Mouse (Mus musculus) embryo, embryonic 9.5 days (tissue): ENCODE measurements around the gene Dnah7a.
A peak's percentile ranks its signal among the peaks of the same experiment; 100 is the strongest.
"Not testable (repeated sequence)": the region's sequence is repeated elsewhere in the genome, so short reads cannot be mapped to it uniquely, and the experiment has no call there.

Experiments
- DNase-seq: peaks from one replicate; pipeline ENCODE4 v3.0.0-alpha.2; 2017; ENCODE audit errors: extremely low spot score

The Dnah7a gene

DNA sequence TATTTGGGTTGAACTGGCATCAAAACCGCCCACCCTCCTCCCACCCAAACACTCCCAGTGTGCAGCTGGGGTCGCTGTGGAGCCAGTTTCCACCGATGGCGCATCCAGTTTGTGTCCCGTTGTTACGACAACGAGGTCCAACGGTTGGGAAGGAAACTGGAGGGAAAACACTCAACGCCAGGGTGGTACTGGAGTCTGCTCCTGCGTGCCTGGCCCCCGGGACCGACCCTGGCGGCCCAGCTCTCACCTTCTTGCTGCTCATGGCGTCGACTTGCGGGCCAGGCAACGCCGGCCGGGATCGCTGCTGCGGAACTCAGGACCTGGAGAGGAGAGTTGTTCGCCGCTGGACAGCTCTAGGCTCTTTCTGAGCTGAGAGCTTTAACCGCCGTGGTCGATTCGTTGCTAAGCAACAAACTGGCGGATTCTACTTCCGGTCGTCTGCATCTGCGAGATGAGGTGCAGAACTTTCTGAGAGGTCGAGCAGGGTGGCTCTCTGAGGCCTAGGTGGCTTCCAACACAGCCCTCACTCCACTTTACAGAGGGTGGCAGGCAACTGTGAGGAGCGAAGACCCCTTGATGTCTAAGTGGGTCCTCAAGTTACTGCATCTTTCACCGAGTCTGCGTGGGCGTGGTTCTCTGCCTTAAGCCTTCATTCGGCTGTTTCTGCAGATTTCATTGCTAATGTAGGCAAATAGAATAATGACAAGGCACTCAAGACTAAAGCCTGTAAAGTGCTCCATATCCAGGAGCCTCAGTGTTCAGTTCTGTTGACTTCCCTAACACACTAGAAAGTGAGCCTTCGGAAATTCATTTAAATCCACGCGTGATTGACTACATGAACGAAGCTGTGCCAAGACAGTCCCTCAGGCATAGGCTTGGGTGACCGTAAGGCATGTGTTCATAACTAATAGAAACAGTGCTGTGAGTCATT, at the start of gene Dnah7a:
TSS of gene Dnah7a (minus strand) at position 354 of the 931 bp plus-strand sequence.
- DNase-seq, result peak; percentile 78

- DNase-seq, result not testable (repeated sequence)
These were observed 46.9 kb upstream of the Dnah7a start for GRCm38 (mm10) chr1:53753501-53753900.

DNA sequence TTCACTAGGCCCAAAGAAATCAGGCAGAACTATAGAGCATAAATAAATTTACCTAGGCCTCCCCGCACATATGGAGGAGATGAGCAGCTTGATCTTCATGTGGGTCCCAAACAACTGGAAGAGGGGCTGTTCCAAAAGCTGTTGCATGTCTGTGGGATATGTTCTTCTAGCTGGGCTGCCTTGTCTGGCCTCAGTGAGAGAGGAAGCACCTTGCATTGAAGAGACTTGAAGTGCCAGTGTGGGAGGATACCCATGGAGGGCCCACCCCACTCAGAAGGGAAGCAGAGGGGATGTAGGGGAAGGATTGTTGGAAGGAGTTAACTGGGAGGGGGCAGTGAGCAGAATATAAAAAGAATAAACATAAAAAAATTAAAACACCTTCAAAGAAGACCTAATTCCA, 44.6 kb upstream of the Dnah7a start:
- no peak for DNase-seq

DNA sequence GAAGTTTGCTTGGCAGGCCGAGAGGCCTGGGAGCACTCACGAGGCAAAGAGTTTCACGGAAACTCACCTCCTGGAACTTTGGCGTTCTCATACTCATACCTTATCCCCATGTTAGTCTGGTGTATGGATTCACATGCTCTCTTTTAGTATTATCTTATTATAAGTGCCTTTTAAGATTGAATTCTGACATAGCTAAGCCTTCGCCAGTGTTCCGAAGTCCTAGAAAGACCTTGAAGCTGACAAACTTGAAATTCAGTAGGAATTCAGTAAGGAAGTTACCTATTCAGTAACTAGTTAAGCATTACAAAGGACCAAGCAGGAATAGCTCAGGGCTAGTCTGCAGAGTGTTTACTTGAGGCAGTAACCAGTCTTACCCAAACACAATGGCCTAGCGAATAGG, 44.1 kb upstream of the Dnah7a start:
- not testable (repeated sequence) for DNase-seq

GRCm38 (mm10) chr1:53749881-53750385, 43.3 kb upstream of the Dnah7a start:
- DNase-seq, result not testable (repeated sequence)

DNA sequence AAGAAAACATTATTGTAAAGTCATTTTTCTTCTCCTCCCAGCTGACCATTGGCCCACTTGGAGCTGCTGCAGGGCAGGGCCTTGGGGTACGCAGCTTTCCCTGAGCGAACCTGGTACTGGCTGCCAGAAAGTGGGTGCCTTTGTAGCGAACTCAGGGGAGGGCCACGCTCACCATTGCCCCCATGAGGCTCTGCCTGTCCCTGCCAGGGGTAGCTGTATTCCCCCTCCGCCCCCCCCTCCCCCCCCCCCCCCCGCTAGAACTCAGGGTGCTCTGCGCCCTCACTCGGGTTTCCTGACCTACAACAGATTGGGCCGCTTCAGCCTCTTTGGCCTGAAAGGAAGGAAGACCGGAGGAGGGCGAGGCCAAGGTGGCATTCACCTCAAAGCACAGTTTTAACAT, 42.0 kb upstream of the Dnah7a start:
- DNase-seq, result no peak

DNA sequence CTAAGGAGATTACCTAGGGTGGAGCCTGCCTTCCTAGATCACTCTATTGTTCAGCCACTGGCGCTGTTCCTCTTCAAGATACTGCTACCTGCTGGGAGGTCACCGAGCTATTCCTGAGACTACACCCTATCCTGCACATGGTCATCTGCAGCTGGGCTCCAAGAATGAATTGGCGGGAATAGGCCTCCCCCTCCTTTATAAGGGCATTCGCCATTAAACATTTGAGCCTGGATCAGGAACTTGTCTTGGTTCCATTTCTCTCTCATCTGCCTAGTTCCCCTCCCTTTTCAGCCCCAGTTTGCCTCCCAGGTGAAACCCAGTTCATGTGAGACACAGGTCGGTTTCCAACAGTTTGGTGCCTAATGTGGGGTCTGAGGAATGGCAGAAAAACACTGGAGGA, 39.4 kb upstream of the Dnah7a start:
- DNase-seq, result no peak

GRCm38 (mm10) chr1:53741742-53742458, 35.3 kb upstream of the Dnah7a start:
- no peak for DNase-seq

- no peak for DNase-seq
These were observed 34.3 kb upstream of the Dnah7a start for GRCm38 (mm10) chr1:53740777-53741336.

- DNase-seq, result not testable (repeated sequence)
These were observed 33.6 kb upstream of the Dnah7a start for GRCm38 (mm10) chr1:53740077-53740776.

- no peak for DNase-seq
These were observed 30.0 kb upstream of the Dnah7a start for GRCm38 (mm10) chr1:53736583-53736982.

- DNase-seq, result no peak
These were observed 22.1 kb upstream of the Dnah7a start for GRCm38 (mm10) chr1:53728489-53729225.

GRCm38 (mm10) chr1:53726883-53727282, 20.3 kb upstream of the Dnah7a start:
- no peak for DNase-seq

GRCm38 (mm10) chr1:53721353-53721752, 14.8 kb upstream of the Dnah7a start:
- DNase-seq, result no peak

GRCm38 (mm10) chr1:53720601-53721351, 14.2 kb upstream of the Dnah7a start:
- no peak for DNase-seq

DNA sequence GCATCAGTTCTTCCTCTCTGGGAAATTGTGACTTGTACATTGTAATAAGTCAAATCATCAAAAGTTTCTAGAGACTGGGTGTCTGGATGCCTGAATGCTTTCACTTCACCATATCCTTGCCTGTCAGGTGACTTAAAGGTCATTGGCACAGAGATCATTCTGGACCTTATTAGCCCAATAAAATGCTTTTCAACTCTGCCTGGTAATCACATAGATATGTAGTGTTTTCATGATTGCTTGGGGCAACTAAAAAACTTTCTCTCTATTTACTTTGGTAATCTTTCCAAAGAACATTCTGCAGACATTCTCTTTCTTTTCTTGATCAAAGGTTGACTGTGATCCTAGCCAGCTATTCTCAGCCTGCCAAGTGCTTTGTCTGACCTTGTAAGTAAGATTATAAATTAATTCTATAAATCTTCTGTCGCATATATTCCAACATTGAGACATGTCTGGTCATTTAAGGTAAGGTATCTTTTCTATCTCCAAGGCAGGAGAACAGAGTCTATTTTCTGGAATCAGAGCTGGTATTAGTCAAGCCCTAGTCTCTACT, 9.5 kb upstream of the Dnah7a start:
- no peak for DNase-seq

GRCm38 (mm10) chr1:53715446-53715845, 8.9 kb upstream of the Dnah7a start:
- DNase-seq, result peak; percentile 65

GRCm38 (mm10) chr1:53713383-53713782, 6.8 kb upstream of the Dnah7a start:
- DNase-seq, result not testable (repeated sequence)

GRCm38 (mm10) chr1:53711069-53711468, 4.5 kb upstream of the Dnah7a start:
- no peak for DNase-seq

- not testable (repeated sequence) for DNase-seq
These were observed 3.0 kb upstream of the Dnah7a start for GRCm38 (mm10) chr1:53709602-53710001.
